Mouse (Mus musculus): ENCODE results near the gene Cd151.

- TF ChIP-seq CTCF (IDR thresholded peaks at IDR 0.05) (no peak), EP300 (IDR thresholded peaks at IDR 0.05; ENCODE audit: insufficient read depth, low read depth, low read length) (no peak), POLR2A (IDR thresholded peaks at IDR 0.05; ENCODE audit: insufficient read depth, low read depth, low read length) (0 out of 2 replicates have a peak, but pooled peaks have one; percentile 31)
Measured at GRCm38 (mm10) chr7:141464603-141465201, 2.5 kb upstream of the Cd151 start.

All from heart, adult 2 months (tissue).